Mouse (Mus musculus) MEL (cell line): ENCODE measurements around the gene Serpina3n.

ENCODE experiments used
- CTCF ChIP-seq, 3 experiments: IDR thresholded peaks in 2 of 3; conservative IDR thresholded peaks in 1 of 3; 2 replicates each; pipeline ENCODE4 v1.5.1; 2011 to 2012; ENCODE audit warnings: low read length in 3 of 3, low read depth in 2 of 3, mild to moderate bottlenecking in 2 of 3, improper control_type of control experiment in 1 of 3, inconsistent platforms in 1 of 3, mixed read lengths in 1 of 3, moderate library complexity in 1 of 3; ENCODE audit not compliant: control insufficient read depth in 1 of 3, insufficient read depth in 1 of 3, poor library complexity in 1 of 3, severe bottlenecking in 1 of 3
- EP300 ChIP-seq, 2 experiments: IDR thresholded peaks; 2 replicates each; pipeline ENCODE4 v1.6.1; 2011; ENCODE audit warnings: improper control_type of control experiment in 2 of 2, low read length in 2 of 2, low read depth in 1 of 2, mild to moderate bottlenecking in 1 of 2
- GATA1 ChIP-seq: IDR thresholded peaks from 2 replicates; pipeline ENCODE4 v1.6.1; 2011; ENCODE audit warnings: low read depth, low read length, improper control_type of control experiment
- MAX ChIP-seq: IDR thresholded peaks from 2 replicates; pipeline ENCODE4 v1.6.1; 2011; ENCODE audit warnings: low read length, improper control_type of control experiment
- POLR2A ChIP-seq, 2 experiments: IDR thresholded peaks; 2 replicates each; pipeline ENCODE4 v1.6.1; 2011 to 2012; ENCODE audit warnings: low read length in 2 of 2, mild to moderate bottlenecking in 2 of 2, control low read depth in 1 of 2, improper control_type of control experiment in 1 of 2, low read depth in 1 of 2, moderate library complexity in 1 of 2; ENCODE audit not compliant: control insufficient read depth in 1 of 2, insufficient read depth in 1 of 2, poor library complexity in 1 of 2
- RCOR1 ChIP-seq: IDR thresholded peaks from 2 replicates; pipeline ENCODE4 v1.6.1; 2012; ENCODE audit warnings: low read depth, mild to moderate bottlenecking, inconsistent platforms, low read length, improper control_type of control experiment

DNA sequence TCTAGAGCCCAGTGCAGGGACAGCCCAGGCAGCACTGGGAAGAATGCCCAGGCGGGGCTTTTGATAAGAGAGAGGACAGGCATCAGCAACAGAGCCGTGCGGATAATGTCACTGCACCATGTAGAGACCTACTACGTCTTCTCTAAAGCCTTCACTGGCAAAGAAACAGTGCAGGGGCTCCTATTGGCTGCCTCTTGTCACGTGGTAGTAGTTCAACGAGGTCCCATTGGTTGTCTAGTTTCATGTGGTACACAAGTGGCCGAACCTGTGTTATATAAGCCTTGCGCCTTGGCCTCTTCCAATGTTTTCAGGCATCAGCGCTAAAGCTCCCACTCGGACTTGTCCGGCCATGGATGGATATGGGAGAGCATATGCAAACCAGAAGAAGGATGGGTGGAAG lies 37.2 kb downstream of the Serpina3n start:
- TF ChIP-seq POLR2A (IDR thresholded peaks at IDR 0.05; ENCODE audit: control insufficient read depth in 1 of 2, insufficient read depth in 1 of 2, low read depth in 1 of 2, low read length in 2 of 2, poor library complexity in 1 of 2): no peak
- no peak for TF ChIP-seq CTCF (IDR thresholded peaks at IDR 0.05 in 2 of 3, conservative IDR thresholded peaks at IDR 0.05 in 1 of 3; ENCODE audit: control insufficient read depth in 1 of 3, insufficient read depth in 1 of 3, low read depth in 2 of 3, low read length in 3 of 3, poor library complexity in 1 of 3, severe bottlenecking in 1 of 3)
- no peak for TF ChIP-seq GATA1
- TF ChIP-seq RCOR1: no peak
- TF ChIP-seq EP300 (IDR thresholded peaks at IDR 0.05; ENCODE audit: low read depth in 1 of 2, low read length in 2 of 2): no peak
- no peak for TF ChIP-seq MAX
